Mouse (Mus musculus) embryonic fibroblast, embryonic 13.5 days (primary cell): ENCODE data around the gene Map2k6.

Source experiments
- CTCF ChIP-seq: IDR thresholded peaks from 2 replicates; pipeline ENCODE4 v1.5.1; 2011; ENCODE audit warnings: mild to moderate bottlenecking, control low read depth, low read length, moderate library complexity, borderline replicate concordance; ENCODE audit not compliant: insufficient read depth
- POLR2A ChIP-seq: IDR thresholded peaks from 2 replicates; pipeline ENCODE4 v1.6.1; 2011; ENCODE audit warnings: low read depth, mild to moderate bottlenecking, control low read depth, low read length, moderate library complexity

DNA sequence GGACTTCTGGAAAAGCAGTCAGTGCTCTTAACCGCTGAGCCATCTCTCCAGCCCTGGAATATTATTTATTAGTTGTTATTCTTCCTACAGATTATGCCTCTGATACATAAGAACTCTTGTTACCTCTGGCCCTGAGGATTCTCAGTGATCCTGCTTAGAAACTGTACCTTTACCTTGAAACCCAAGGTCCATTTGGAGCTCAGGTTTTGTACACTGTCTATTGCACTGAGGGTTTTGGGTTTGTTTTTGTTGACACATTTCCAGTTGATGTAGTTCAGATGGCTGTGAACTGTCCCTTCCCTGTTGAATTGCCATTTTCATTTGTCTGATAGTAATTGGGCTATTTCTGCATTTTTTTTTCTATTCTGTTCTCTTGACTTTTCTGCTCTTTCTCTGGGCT lies 85.5 kb downstream of the Map2k6 start:
- TF ChIP-seq POLR2A (no peak), CTCF (no peak)
